Mouse (Mus musculus) cerebellum, adult 2 months (tissue): ENCODE results near the gene Itgav. TPM values are rescaled to one million over a fixed set of nuclear protein-coding genes. Genes with fewer than 3 reads are reported as not detected.

Experiments used
- DNase-seq, 2 experiments: peaks; one replicate each; pipeline ENCODE4 v3.0.0; 2021
- H3K27ac ChIP-seq: fragments of 200-500 bp; 2 replicates; pipeline ENCODE4 v1.5.1; 2012; ENCODE audit warnings: low read length, control low read depth, inconsistent platforms; ENCODE audit not compliant: insufficient read depth
- H3K27me3 ChIP-seq: fragments of 200-500 bp; 2 replicates; pipeline ENCODE4 v1.6.1; 2012; ENCODE audit warnings: inconsistent platforms, mild to moderate bottlenecking, low read length, moderate library complexity; ENCODE audit not compliant: control insufficient read depth, insufficient read depth
- H3K4me1 ChIP-seq: fragments of 200-500 bp; 2 replicates; pipeline ENCODE4 v1.6.1; 2011; ENCODE audit warnings: low read length; ENCODE audit not compliant: control insufficient read depth, insufficient read depth
- H3K4me3 ChIP-seq: fragments of 200-500 bp; replicated peaks from 2 replicates; pipeline ENCODE3; 2011; ENCODE audit warnings: mild to moderate bottlenecking, low read depth, low read length, control low read depth; ENCODE audit not compliant: insufficient read depth
- CTCF ChIP-seq: fragments of 200-500 bp; IDR thresholded peaks from 2 replicates; pipeline ENCODE4 v1.5.1; 2011; ENCODE audit warnings: low read depth, mild to moderate bottlenecking, control low read depth, low read length, moderate library complexity, borderline replicate concordance; ENCODE audit not compliant: insufficient read depth
- POLR2A ChIP-seq: fragments of 200-500 bp; IDR thresholded peaks from 2 replicates; pipeline ENCODE4 v1.6.1; 2011; ENCODE audit warnings: low read length, control low read depth, borderline replicate concordance; ENCODE audit not compliant: insufficient read depth
- WGBS: fragments of 180-500 bp; shearing (Covaris S2); methylation state at CpG from one replicate; pipeline ENCODE4 v1.1.7; 2018; 5-methylcytosine and 5-hydroxymethylcytosine counted together
- polyA plus RNA-seq: library from polyadenylated mRNA; depleted of rRNA; stranded (reverse); fragments of >200 nt; gene quantifications from 2 replicates; pipeline ENCODE4 v1.2.3, GENCODE M21; 2012; rRNA removed

Itgav gene
- polyA plus RNA-seq, 1 experiment, result 43.2 TPM

DNA sequence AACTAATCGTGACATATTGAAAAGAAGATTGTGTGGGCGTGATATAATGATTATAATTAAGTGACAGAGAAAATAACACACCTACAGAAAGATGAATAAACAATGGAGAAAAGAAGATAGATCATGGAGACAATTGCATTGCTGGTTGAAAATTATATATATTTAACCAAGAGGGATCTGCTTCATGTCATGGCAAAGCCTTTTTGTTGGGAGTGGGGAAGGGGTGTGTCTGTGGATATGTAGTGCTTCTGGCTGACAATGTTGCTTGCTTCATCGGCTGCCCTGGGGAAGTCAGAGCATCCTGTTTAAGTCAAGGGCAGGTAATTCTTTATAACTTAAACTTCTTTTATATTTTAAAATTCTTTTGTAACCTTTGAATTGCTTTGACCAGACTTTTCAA lies 124.3 kb downstream of the Itgav start:
- no peak for DNase-seq
- WGBS, result 88% methylated on average over 3 of the region's 3 CpGs
- H3K27me3 ChIP-seq, result no peaks in the 10 kb centered on the region
- no peak overlapping the region for H3K4me3 ChIP-seq
- no peak overlapping the region for H3K27ac ChIP-seq
- no peaks in the 10 kb centered on the region for H3K4me1 ChIP-seq
- TF ChIP-seq CTCF, result no peak
- TF ChIP-seq POLR2A, result no peak

DNA sequence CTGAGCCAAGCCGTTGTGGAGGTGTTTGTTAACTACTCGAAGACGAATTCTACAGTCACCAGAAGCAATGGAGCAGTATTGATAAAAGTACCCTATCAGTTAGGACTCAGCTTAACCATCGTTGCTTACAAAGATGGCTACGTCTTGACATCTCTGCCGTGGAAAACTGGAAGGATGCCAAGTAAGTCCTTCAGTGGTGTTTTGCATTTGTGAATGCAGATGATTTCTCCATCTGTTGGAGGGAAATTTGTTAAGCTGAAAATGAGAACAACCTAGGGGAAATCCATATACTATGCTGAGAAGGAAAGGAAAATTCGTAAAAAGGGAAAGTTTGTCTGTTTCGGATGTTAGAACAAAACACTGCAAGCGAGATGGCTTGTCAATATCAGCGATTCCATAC lies 129.2 kb downstream of the Itgav start:
- no peak for DNase-seq
- H3K27me3 ChIP-seq, result no peaks in the 10 kb centered on the region
- TF ChIP-seq POLR2A, result no peak
- no peak for TF ChIP-seq CTCF
- no peak overlapping the region for H3K27ac ChIP-seq
- H3K4me3 ChIP-seq, result no peak overlapping the region
- whole genome bisulfite sequencing, result 84% methylated on average over 10 of the region's 10 CpGs
- no peaks in the 10 kb centered on the region for H3K4me1 ChIP-seq

DNA sequence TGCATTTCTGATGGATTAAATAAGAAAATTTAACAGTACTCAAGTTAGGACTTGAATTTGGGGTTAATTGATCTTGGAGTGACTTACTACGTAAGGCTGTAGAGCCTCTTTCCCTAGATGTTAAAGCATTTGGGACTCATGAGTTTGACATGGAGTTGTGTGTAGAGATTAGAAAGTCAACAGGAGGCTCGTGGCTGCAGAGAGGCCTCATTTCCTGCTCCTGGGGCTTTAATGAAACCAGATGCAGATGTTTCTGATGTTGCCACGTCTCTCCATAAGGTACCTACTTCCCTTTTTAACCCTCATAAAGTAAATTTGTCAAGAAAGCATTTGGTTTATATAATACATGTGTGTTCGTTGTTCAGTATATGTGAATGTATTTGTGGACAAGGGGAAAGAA lies 132.0 kb downstream of the Itgav start:
- Histone ChIP-seq H3K27me3 (no peaks in the 10 kb centered on the region), H3K4me3 (no peak overlapping the region), H3K4me1 (no peaks in the 10 kb centered on the region), H3K27ac (no peak overlapping the region)
- DNase-seq, result no peak
- WGBS, result 87% methylated on average over 4 of the region's 4 CpGs
- no peak for TF ChIP-seq CTCF
- no peak for TF ChIP-seq POLR2A

Other genes starting within 250 kb of the Itgav start
- 97.8 and 99.4 TPM in 2 replicates for gene Zc3h15, start 80.0 kb upstream of the Itgav start, polyA plus RNA-seq
- 56.8 and 58.5 TPM in 2 replicates for gene Fam171b, start 88.2 kb downstream of the Itgav start, polyA plus RNA-seq
- not detected in 2 replicates for gene Zswim2, start 216.8 kb downstream of the Itgav start, polyA plus RNA-seq
- gene Gm13698, start 231.3 kb downstream of the Itgav start, polyA plus RNA-seq, result not detected in 2 replicates
- not detected in 2 replicates for gene Gm13693, start 237.1 kb downstream of the Itgav start, polyA plus RNA-seq
- not detected in 2 replicates for gene Gm13695, start 242.9 kb downstream of the Itgav start, polyA plus RNA-seq
- not detected in 2 replicates for gene Gm13696, start 248.7 kb downstream of the Itgav start, polyA plus RNA-seq